27 mouse cellular contexts compared by ENCODE assay signal in genomic region chr2:104472056-104472455, GRCm38 (mm10). TPM values are rescaled to one million over a fixed set of nuclear protein-coding genes. Genes with fewer than 3 reads are reported as not detected.
DNase-seq lines count a peak whose midpoint lies in the region; ATAC-seq and TF ChIP-seq lines count a peak whose summit lies in the region.
"Had no signal": no experiment of that assay in that cellular context is flagged by ENCODE, and none has a peak within 500 bp of the region (broad histone marks: within the 10 kb centered on the region; RNA-seq: fewer than 3 reads in every experiment).

No protein-coding gene starts in this region.

- no peak for TF ChIP-seq CTCF in left cerebral cortex, adult 2 months (IDR thresholded peaks at IDR 0.05)

- H3K4me3 ChIP-seq in heart, embryonic 15.5 days: no peak overlapping the region
- no peak overlapping the region for H3K4me3 ChIP-seq in left cerebral cortex, adult 2 months
- H3K4me3 ChIP-seq: embryonic facial prominence, embryonic 13.5 days; forebrain, embryonic 10.5 days; forebrain, embryonic 15.5 days had no signal

- no peaks in the 10 kb centered on the region for H3K9me3 ChIP-seq in heart, embryonic 15.5 days (replicated peaks)
- H3K9me3 ChIP-seq: embryonic facial prominence, embryonic 13.5 days; forebrain, embryonic 10.5 days; forebrain, embryonic 15.5 days had no signal

- no peak for ATAC-seq in heart, embryonic 15.5 days (replicated peaks; ENCODE audit: insufficient number of reproducible peaks, insufficient read depth, low FRiP score, low read depth)
- ATAC-seq: CD4-positive, CD25-positive, alpha-beta regulatory T cell, adult 4 months; forebrain, embryonic 15.5 days; inflammation-experienced regulatory T-cells, adult 6 months had no signal

- peak; percentile 93 for DNase-seq in heart, adult 11 months
- no peak for DNase-seq in heart, adult 9 months (ENCODE audit: low spot score in 2 of 2)
- no peak for DNase-seq in heart, postnatal 4 days
- DNase-seq in left cerebral cortex, postnatal 4 days: peak; percentile 17
- DNase-seq in left cerebral cortex, adult 2 months (ENCODE audit: extremely low spot score in 1 of 2, low spot score in 2 of 2): no peak
- DNase-seq in gastrocnemius, postnatal 25 days: peak; percentile 26
- DNase-seq: adrenal gland, postnatal 14 days; cerebellum, adult 11-12 months; cerebellum, adult 9-11 months; kidney, adult 11 months; kidney, postnatal 14 days; liver; lung, adult 2 months; lung, postnatal 10 days; midbrain, embryonic 14.5 days; right cerebral cortex, adult 18-20 months; spleen, adult 18-20 months; thymus, postnatal 25 days had no signal

- H3K4me1 ChIP-seq in heart, embryonic 15.5 days (replicated peaks): peaks cover 32% of the 10 kb centered on the region
- H3K4me1 ChIP-seq: forebrain, embryonic 10.5 days had no signal

- H3K9ac ChIP-seq in heart, embryonic 15.5 days: no peak overlapping the region
- H3K9ac ChIP-seq: embryonic facial prominence, embryonic 13.5 days; forebrain, embryonic 15.5 days; hindbrain, embryonic 14.5 days; liver, embryonic 14.5 days had no signal

- WGBS in heart, embryonic 15.5 days: 76% methylated on average over 6 of the region's 6 CpGs

- peak overlapping the region; percentile 98 for H3K27ac ChIP-seq in heart, embryonic 15.5 days
- no peak overlapping the region for H3K27ac ChIP-seq in left cerebral cortex, adult 2 months
- H3K27ac ChIP-seq: embryonic facial prominence, embryonic 13.5 days; forebrain, embryonic 10.5 days; forebrain, embryonic 15.5 days; hindbrain, embryonic 14.5 days; liver, embryonic 14.5 days; macrophage had no signal

- intact Hi-C loops in left cerebral cortex, postnatal 4 days (cut with DNase I): no loop called here
- intact Hi-C loops in left cerebral cortex, adult 2 months (cut with DNase I): no loop called here

- H3K4me2 ChIP-seq in heart, embryonic 15.5 days: no peak overlapping the region
- H3K4me2 ChIP-seq: embryonic facial prominence, embryonic 13.5 days; forebrain, embryonic 15.5 days; hindbrain, embryonic 14.5 days had no signal

- H3K36me3 ChIP-seq in heart, embryonic 15.5 days: 0 out of 2 replicates have a peak, but pooled peaks cover 4% of the 10 kb centered on the region
- H3K36me3 ChIP-seq: forebrain, embryonic 15.5 days had no signal

- no peaks in the 10 kb centered on the region for H3K27me3 ChIP-seq in heart, embryonic 15.5 days
- H3K27me3 ChIP-seq: embryonic facial prominence, embryonic 13.5 days; forebrain, embryonic 15.5 days had no signal

RNA-seq across cellular contexts. Expression of gene Hipk3, which starts 22.2 kb away (rescaled TPM):
- polyA plus RNA-seq in heart, embryonic 15.5 days (2015; fragmentation: Nextera tagmentation; extraction: Ambion mirVana): 34.5 and 36.9 TPM in 2 replicates
- 100 to 1,000 TPM; 221 to 237 TPM for total RNA-seq in heart, postnatal 4 days (2021)
- total RNA-seq in left cerebral cortex, postnatal 4 days (2021): 10 to 100 TPM; 49.0 to 52.8 TPM
- 100 to 1,000 TPM in 1 of 2 experiments, 10 to 100 TPM in 1; 95.6 to 101 TPM for total RNA-seq in left cerebral cortex, adult 2 months (2021)
- 100 to 1,000 TPM; 158 to 199 TPM for total RNA-seq in gastrocnemius, postnatal 25 days (2021)

Comparison
In these comparisons a context has a peak if more than half of its experiments do, and no peak if none do; other contexts are left out.
1. DNase-seq: peak in heart, adult 11 months (single experiment), left cerebral cortex, postnatal 4 days (single experiment) and gastrocnemius, postnatal 25 days (single experiment); none in heart, adult 9 months (0 of 2), heart, postnatal 4 days (single experiment) and left cerebral cortex, adult 2 months (0 of 2).